Mouse (Mus musculus) heart, embryonic 10.5 days (tissue): Measurements from ENCODE around the gene Ston2. TPM values are rescaled to one million over a fixed set of nuclear protein-coding genes. Genes with fewer than 3 reads are reported as not detected.

ENCODE experiments used
- DNase-seq: peaks from one replicate; pipeline ENCODE4 v3.0.0-alpha.2; 2017; ENCODE audit warnings: low spot score
- H3K27ac ChIP-seq: fragments of 300-500 bp; sonication (generic); 2 replicates; pipeline ENCODE4 v1.5.1; 2016; ENCODE audit warnings: mild to moderate bottlenecking
- H3K27me3 ChIP-seq: fragments of 300-500 bp; sonication (generic); 2 replicates; pipeline ENCODE4 v1.6.1; 2016; ENCODE audit warnings: mild to moderate bottlenecking; ENCODE audit not compliant: poor library complexity, insufficient read depth, severe bottlenecking
- H3K36me3 ChIP-seq: fragments of 300-500 bp; sonication (generic); 2 replicates; pipeline ENCODE4 v1.6.1; 2016; ENCODE audit warnings: mild to moderate bottlenecking, moderate library complexity
- H3K4me1 ChIP-seq: fragments of 300-500 bp; sonication (generic); 2 replicates; pipeline ENCODE4 v1.6.1; 2016; ENCODE audit warnings: mild to moderate bottlenecking
- H3K4me3 ChIP-seq: fragments of 300-500 bp; sonication (generic); 2 replicates; pipeline ENCODE4 v1.5.1; 2016; ENCODE audit warnings: mild to moderate bottlenecking, moderate library complexity
- H3K9me3 ChIP-seq: fragments of 300-500 bp; sonication (generic); 2 replicates; pipeline ENCODE4 v1.6.1; 2016; ENCODE audit warnings: mild to moderate bottlenecking, moderate library complexity
- WGBS: fragments of 180-500 bp; shearing (Covaris S2); methylation state at CpG from one replicate; pipeline ENCODE4 v1.1.7; 2016; 5-methylcytosine and 5-hydroxymethylcytosine counted together
- polyA plus RNA-seq: library from polyadenylated mRNA; unstranded; fragments of >200 nt; fragmentation: Nextera tagmentation; extraction: Ambion mirVana; gene quantifications from 2 replicates; pipeline ENCODE4 v1.2.1, GENCODE M21; 2016

Ston2 gene
- polyA plus RNA-seq: 4.8 and 8.6 TPM in 2 replicates

- Histone ChIP-seq H3K4me3 (no peak within 1 kb of the TSS), H3K27me3 (peaks cover 6% of the 10 kb centered on the region; the same call in 1 of the 2 replicates), H3K27ac (no peak within 1 kb of the TSS), H3K9me3 (no peaks in the 10 kb centered on the region), H3K4me1 (peaks cover 15% of the 10 kb centered on the region; the same call in 1 of the 2 replicates), H3K36me3 (no peaks in the 10 kb centered on the region)
- WGBS: 77% methylated on average over 9 of the region's 9 CpGs
- no peak for DNase-seq
These were observed at the start of gene Ston2 for GRCm38 (mm10) chr12:91787959-91788437. Ston2 (minus strand) TSS chr12:91788387.

DNA sequence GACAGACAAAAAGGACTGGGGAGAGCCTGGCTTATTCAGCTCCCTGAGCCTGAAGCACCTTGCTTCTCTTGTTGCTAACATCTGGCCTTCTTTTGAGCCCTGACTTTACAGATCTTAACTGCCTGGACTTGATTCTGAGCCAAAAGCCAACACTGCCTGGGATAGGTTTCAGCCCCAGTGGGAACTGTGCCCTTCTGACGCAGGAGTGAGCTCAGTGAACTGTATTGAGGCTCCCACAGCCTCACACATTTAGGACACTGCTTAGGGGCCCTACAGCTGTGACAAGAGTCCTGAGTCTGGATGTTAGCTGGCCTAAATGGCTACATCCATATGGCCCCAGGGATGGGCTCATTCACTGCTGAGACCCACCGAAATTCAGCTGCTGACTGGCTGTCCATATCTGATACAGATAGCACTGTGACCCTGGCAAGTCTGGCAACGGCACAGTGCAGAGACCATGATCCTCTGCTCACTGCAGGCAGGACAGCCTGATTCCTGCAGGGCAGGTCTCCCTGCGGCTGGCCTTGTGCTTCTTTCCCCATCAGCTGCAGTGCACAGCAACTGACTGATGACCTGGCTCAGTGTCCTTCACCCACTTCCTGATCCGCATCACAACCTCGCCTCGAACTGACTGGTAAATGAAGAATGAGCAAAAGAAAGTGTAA, 49.3 kb upstream of the Ston2 start:
- Histone ChIP-seq H3K4me3 (no peak overlapping the region), H3K9me3 (no peaks in the 10 kb centered on the region), H3K27me3 (no peaks in the 10 kb centered on the region), H3K27ac (no peak overlapping the region), H3K36me3 (peaks cover 89% of the 10 kb centered on the region), H3K4me1 (no peaks in the 10 kb centered on the region)
- 80% methylated on average over 7 of the region's 7 CpGs for WGBS
- DNase-seq: no peak

- peaks cover 80% of the 10 kb centered on the region for H3K36me3 ChIP-seq
- whole genome bisulfite sequencing: 85% methylated on average over 5 of the region's 5 CpGs
- no peak overlapping the region for H3K27ac ChIP-seq
- no peak for DNase-seq
- H3K27me3 ChIP-seq: no peaks in the 10 kb centered on the region
- no peaks in the 10 kb centered on the region for H3K4me1 ChIP-seq
- no peak overlapping the region for H3K4me3 ChIP-seq
- H3K9me3 ChIP-seq: no peaks in the 10 kb centered on the region
These were observed 45.7 kb upstream of the Ston2 start for GRCm38 (mm10) chr12:91833939-91834333.

GRCm38 (mm10) chr12:91833237-91833938, 45.2 kb upstream of the Ston2 start:
- H3K4me1 ChIP-seq: no peaks in the 10 kb centered on the region
- H3K4me3 ChIP-seq: no peak overlapping the region
- no peak for DNase-seq
- 88% methylated on average over 3 of the region's 3 CpGs for WGBS
- peaks cover 78% of the 10 kb centered on the region for H3K36me3 ChIP-seq
- no peak overlapping the region for H3K27ac ChIP-seq
- no peaks in the 10 kb centered on the region for H3K9me3 ChIP-seq
- no peaks in the 10 kb centered on the region for H3K27me3 ChIP-seq

- no peaks in the 10 kb centered on the region for H3K27me3 ChIP-seq
- peaks cover 76% of the 10 kb centered on the region for H3K36me3 ChIP-seq
- H3K4me1 ChIP-seq: no peaks in the 10 kb centered on the region
- 94% methylated on average over 7 of the region's 7 CpGs for WGBS
- H3K4me3 ChIP-seq: no peak overlapping the region
- DNase-seq: no peak
- H3K27ac ChIP-seq: no peak overlapping the region
- H3K9me3 ChIP-seq: no peaks in the 10 kb centered on the region
These were observed 43.2 kb upstream of the Ston2 start for GRCm38 (mm10) chr12:91831410-91831809.

GRCm38 (mm10) chr12:91820461-91820860, 32.3 kb upstream of the Ston2 start:
- peak; percentile 64 for DNase-seq
- H3K4me3 ChIP-seq: no peak overlapping the region
- peaks cover 63% of the 10 kb centered on the region for H3K36me3 ChIP-seq
- 91% methylated on average over 12 of the region's 12 CpGs for WGBS
- H3K4me1 ChIP-seq: no peaks in the 10 kb centered on the region
- H3K27me3 ChIP-seq: no peaks in the 10 kb centered on the region
- H3K9me3 ChIP-seq: no peaks in the 10 kb centered on the region
- H3K27ac ChIP-seq: no peak overlapping the region

GRCm38 (mm10) chr12:91818726-91819125, 30.5 kb upstream of the Ston2 start:
- H3K27me3 ChIP-seq: no peaks in the 10 kb centered on the region
- no peak overlapping the region for H3K27ac ChIP-seq
- H3K36me3 ChIP-seq: peaks cover 64% of the 10 kb centered on the region
- H3K4me1 ChIP-seq: no peaks in the 10 kb centered on the region
- H3K4me3 ChIP-seq: no peak overlapping the region
- WGBS: 88% methylated on average over 4 of the region's 4 CpGs
- H3K9me3 ChIP-seq: no peaks in the 10 kb centered on the region
- DNase-seq: no peak

- H3K9me3 ChIP-seq: no peaks in the 10 kb centered on the region
- H3K36me3 ChIP-seq: peaks cover 68% of the 10 kb centered on the region
- H3K4me3 ChIP-seq: no peak overlapping the region
- DNase-seq: no peak
- no peak overlapping the region for H3K27ac ChIP-seq
- H3K27me3 ChIP-seq: no peaks in the 10 kb centered on the region
- no peaks in the 10 kb centered on the region for H3K4me1 ChIP-seq
- 33% methylated on average over 10 of the region's 10 CpGs for WGBS
These were observed 27.8 kb upstream of the Ston2 start for GRCm38 (mm10) chr12:91815990-91816389.

DNA sequence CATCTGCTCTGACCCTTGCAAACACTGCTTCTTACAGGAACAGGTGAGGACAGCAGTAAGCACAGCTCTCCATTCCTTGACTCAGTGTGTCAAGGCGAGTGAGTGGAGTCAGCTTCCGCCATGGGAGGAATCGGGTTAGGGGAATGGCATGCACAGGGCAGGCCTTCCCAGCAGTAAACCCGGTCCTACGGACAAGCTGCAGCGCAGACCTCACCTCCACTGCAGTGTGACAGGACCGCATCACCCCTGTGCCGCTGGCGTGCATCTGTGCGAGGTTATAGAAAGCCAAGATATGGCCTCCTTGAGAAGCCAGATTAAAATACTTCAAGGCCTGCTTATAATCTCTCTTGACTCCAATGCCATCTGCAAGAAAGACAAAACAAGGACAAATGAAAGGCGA, 27.4 kb upstream of the Ston2 start:
- H3K27me3 ChIP-seq: no peaks in the 10 kb centered on the region
- DNase-seq: no peak
- no peaks in the 10 kb centered on the region for H3K9me3 ChIP-seq
- no peak overlapping the region for H3K27ac ChIP-seq
- no peaks in the 10 kb centered on the region for H3K4me1 ChIP-seq
- H3K4me3 ChIP-seq: no peak overlapping the region
- WGBS: 95% methylated on average over 11 of the region's 11 CpGs
- peaks cover 72% of the 10 kb centered on the region for H3K36me3 ChIP-seq

GRCm38 (mm10) chr12:91808911-91809310, 20.7 kb upstream of the Ston2 start:
- Histone ChIP-seq H3K36me3 (peaks cover 62% of the 10 kb centered on the region), H3K27me3 (no peaks in the 10 kb centered on the region), H3K4me1 (peaks cover 4% of the 10 kb centered on the region; the same call in 1 of the 2 replicates), H3K27ac (no peak overlapping the region), H3K4me3 (no peak overlapping the region), H3K9me3 (no peaks in the 10 kb centered on the region)
- no peak for DNase-seq
- 89% methylated on average over 8 of the region's 8 CpGs for WGBS

- 76% methylated on average over 6 of the region's 6 CpGs for WGBS
- Histone ChIP-seq H3K4me3 (no peak overlapping the region), H3K4me1 (peaks cover 4% of the 10 kb centered on the region; the same call in 1 of the 2 replicates), H3K27me3 (no peaks in the 10 kb centered on the region), H3K36me3 (peaks cover 51% of the 10 kb centered on the region), H3K27ac (no peak overlapping the region), H3K9me3 (no peaks in the 10 kb centered on the region)
- no peak for DNase-seq
These were observed 19.6 kb upstream of the Ston2 start for GRCm38 (mm10) chr12:91807761-91808160.

- no peak for DNase-seq
- Histone ChIP-seq H3K27ac (no peak overlapping the region), H3K9me3 (no peaks in the 10 kb centered on the region), H3K27me3 (no peaks in the 10 kb centered on the region), H3K4me1 (peaks cover 4% of the 10 kb centered on the region; the same call in 1 of the 2 replicates), H3K36me3 (peaks cover 45% of the 10 kb centered on the region), H3K4me3 (no peak overlapping the region)
- 93% methylated on average over 11 of the region's 11 CpGs for WGBS
These were observed 18.9 kb upstream of the Ston2 start for GRCm38 (mm10) chr12:91807095-91807494.

DNA sequence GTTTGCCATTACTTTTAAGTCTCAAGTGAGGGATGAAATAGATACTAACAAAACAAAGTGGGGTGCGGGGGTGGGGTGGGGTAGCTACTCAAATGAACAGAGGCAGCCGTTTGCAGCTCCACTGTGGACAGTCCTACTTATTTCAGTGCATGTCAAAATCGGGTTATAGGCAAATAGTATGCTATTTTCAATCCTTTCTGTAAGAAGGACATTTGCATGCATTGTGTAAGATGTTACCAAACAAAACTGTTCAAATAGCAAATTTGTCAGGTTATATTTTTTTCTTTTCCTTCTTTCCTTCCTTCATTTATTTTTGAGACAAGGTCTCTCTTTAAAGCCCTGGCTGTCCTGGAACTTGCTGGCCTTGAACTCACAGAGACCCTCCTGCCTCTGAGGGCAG, 16.1 kb upstream of the Ston2 start:
- WGBS: 78% methylated on average over 3 of the region's 3 CpGs
- Histone ChIP-seq H3K4me1 (peaks cover 4% of the 10 kb centered on the region; the same call in 1 of the 2 replicates), H3K4me3 (no peak overlapping the region), H3K27ac (no peak overlapping the region), H3K9me3 (no peaks in the 10 kb centered on the region), H3K27me3 (no peaks in the 10 kb centered on the region), H3K36me3 (peaks cover 19% of the 10 kb centered on the region)
- no peak for DNase-seq
